Mouse (Mus musculus) ES-E14 (cell line): Measurements from ENCODE around the gene Rtn1.

Experiments
- CHD2 ChIP-seq: IDR thresholded peaks from 2 replicates; pipeline ENCODE4 v1.6.1; 2014; ENCODE audit warnings: mild to moderate bottlenecking, low read depth, low read length, inconsistent platforms
- HCFC1 ChIP-seq: IDR thresholded peaks from 2 replicates; pipeline ENCODE4 v1.6.1; 2012; ENCODE audit warnings: low read length, inconsistent platforms, borderline replicate concordance; ENCODE audit not compliant: insufficient read depth
- MAFK ChIP-seq: IDR thresholded peaks from 2 replicates; pipeline ENCODE4 v1.6.1; 2014; ENCODE audit warnings: mild to moderate bottlenecking, low read depth, low read length, inconsistent platforms; ENCODE audit not compliant: insufficient read depth
- ZC3H11A ChIP-seq: IDR thresholded peaks from 2 replicates; pipeline ENCODE4 v1.6.1; 2012; ENCODE audit warnings: low read depth, mild to moderate bottlenecking, inconsistent platforms, low read length, borderline replicate concordance
- ZNF384 ChIP-seq: IDR thresholded peaks from 2 replicates; pipeline ENCODE4 v1.6.1; 2012; ENCODE audit warnings: low read depth, low read length, inconsistent platforms

GRCm38 (mm10) chr12:72225371-72225770 lies 183.5 kb downstream of the Rtn1 start:
- TF ChIP-seq ZNF384 (no peak), MAFK (no peak), CHD2 (no peak), ZC3H11A (no peak), HCFC1 (no peak)
